Comparison of ENCODE assay signal across 29 mouse cellular contexts in genomic region chr17:8895991-8896390, GRCm38 (mm10).
A peak's percentile ranks its signal among the peaks of the same experiment; 100 is the strongest.
DNase-seq lines count a peak whose midpoint lies in the region; ATAC-seq and TF ChIP-seq lines count a peak whose summit lies in the region.
"Had no signal": no experiment of that assay in that cellular context is flagged by ENCODE, and none has a peak within 500 bp of the region (broad histone marks: within the 10 kb centered on the region; RNA-seq: fewer than 3 reads in every experiment).

No protein-coding gene starts in this region.

- no peaks in the 10 kb centered on the region for H3K9me3 ChIP-seq in heart, embryonic 13.5 days
- H3K9me3 ChIP-seq in lung, embryonic 14.5 days (ENCODE audit: low read depth, low read length): no peaks in the 10 kb centered on the region
- H3K9me3 ChIP-seq: embryonic facial prominence, embryonic 12.5 days; forebrain, embryonic 15.5 days; hindbrain, embryonic 10.5 days; hindbrain, embryonic 15.5 days; liver, embryonic 15.5 days had no signal

- ATAC-seq in heart, embryonic 13.5 days (ENCODE audit: extremely low read depth, insufficient number of reproducible peaks, low FRiP score, low TSS enrichment): no peak
- peak; percentile 85 for ATAC-seq in lung, embryonic 14.5 days (ENCODE audit: insufficient read depth)
- ATAC-seq: forebrain, embryonic 15.5 days; inflammation-experienced regulatory T-cells, adult 6 months; Patski had no signal

- no peak overlapping the region for H3K9ac ChIP-seq in heart, embryonic 13.5 days
- H3K9ac ChIP-seq in lung, embryonic 14.5 days: no peak overlapping the region
- H3K9ac ChIP-seq: embryonic facial prominence, embryonic 12.5 days; forebrain, embryonic 15.5 days; hindbrain, embryonic 15.5 days; liver, embryonic 15.5 days had no signal

- H3K4me3 ChIP-seq in heart, embryonic 13.5 days: no peak overlapping the region
- no peak overlapping the region for H3K4me3 ChIP-seq in lung, embryonic 14.5 days (ENCODE audit: low read depth, low read length)
- H3K4me3 ChIP-seq: embryonic facial prominence, embryonic 12.5 days; forebrain, embryonic 15.5 days; gastrocnemius, adult 2 months; heart, adult 2 months; hindbrain, embryonic 10.5 days; hindbrain, embryonic 15.5 days; liver, embryonic 15.5 days had no signal

- TF ChIP-seq CTCF in lung, embryonic 14.5 days (IDR thresholded peaks at IDR 0.05; ENCODE audit: low read depth): no peak

- H3K27ac ChIP-seq in heart, embryonic 13.5 days (replicated peaks): no peak overlapping the region
- H3K27ac ChIP-seq in lung, embryonic 14.5 days (ENCODE audit: low read depth): peak overlapping the region; percentile 30; the same call in 1 of the 2 replicates
- H3K27ac ChIP-seq: embryonic facial prominence, embryonic 12.5 days; forebrain, embryonic 15.5 days; gastrocnemius, adult 2 months; heart, adult 2 months; hindbrain, embryonic 10.5 days; hindbrain, embryonic 15.5 days; kidney, postnatal 0 days; liver, embryonic 15.5 days had no signal

- WGBS in heart, embryonic 13.5 days: 51% methylated on average over 14 of the region's 14 CpGs
- 27% methylated on average over 14 of the region's 14 CpGs for WGBS in lung, embryonic 14.5 days

- DNase-seq in heart, adult 9 months (ENCODE audit: low spot score in 2 of 2): no peak
- DNase-seq in lung, embryonic 14.5 days: peak; percentile 77
- DNase-seq in lung, adult 18-20 months: no peak
- DNase-seq in retina, postnatal 1 day: peak; percentile 63
- no peak for DNase-seq in retina, embryonic 14.5 days (ENCODE audit: low spot score)
- peak; percentile 21 for DNase-seq in lung, postnatal 14 days
- no peak for DNase-seq in left cerebral cortex, postnatal 4 days
- DNase-seq: adrenal gland, postnatal 14 days; cerebellum, adult 11 months; cerebellum, adult 9-10 months; cerebellum, postnatal 36 days; embryo, embryonic 11 days; gastrocnemius, adult 2 months; gastrocnemius, postnatal 36 days; heart, adult 2 months; kidney, adult 2 months; kidney, postnatal 4 days; midbrain, embryonic 14.5 days; right cerebral cortex, postnatal 25 days; thymus, postnatal 4 days had no signal

- H3K36me3 ChIP-seq in heart, embryonic 13.5 days: no peaks in the 10 kb centered on the region
- H3K36me3 ChIP-seq in lung, embryonic 14.5 days (ENCODE audit: insufficient read depth): no peaks in the 10 kb centered on the region
- H3K36me3 ChIP-seq: embryonic facial prominence, embryonic 12.5 days; liver, embryonic 15.5 days had no signal

- peaks cover 17% of the 10 kb centered on the region; the same call in 1 of the 2 replicates for H3K27me3 ChIP-seq in heart, embryonic 13.5 days (replicated peaks)
- no peaks in the 10 kb centered on the region for H3K27me3 ChIP-seq in lung, embryonic 14.5 days (ENCODE audit: insufficient read depth, low read length)
- H3K27me3 ChIP-seq: embryonic facial prominence, embryonic 12.5 days; forebrain, embryonic 15.5 days; hindbrain, embryonic 15.5 days; liver, embryonic 15.5 days; Patski had no signal

- intact Hi-C loops in left cerebral cortex, postnatal 4 days (cut with DNase I): no loop called here

- H3K4me1 ChIP-seq in heart, embryonic 13.5 days: peaks cover 19% of the 10 kb centered on the region
- peaks cover 13% of the 10 kb centered on the region; the same call in 1 of the 2 replicates for H3K4me1 ChIP-seq in lung, embryonic 14.5 days (ENCODE audit: insufficient read depth)
- H3K4me1 ChIP-seq: embryonic facial prominence, embryonic 12.5 days; liver, embryonic 15.5 days had no signal

- H3K4me2 ChIP-seq in heart, embryonic 13.5 days: peak overlapping the region; percentile 5; the same call in 1 of the 2 replicates
- H3K4me2 ChIP-seq in lung, embryonic 14.5 days: 0 out of 2 replicates have a peak overlapping the region, but pooled peaks have one; percentile 18
- H3K4me2 ChIP-seq: embryonic facial prominence, embryonic 12.5 days; forebrain, embryonic 15.5 days; hindbrain, embryonic 15.5 days; liver, embryonic 15.5 days had no signal

Comparison
In these comparisons a context has a peak if more than half of its experiments do, and no peak if none do; other contexts are left out.
1. DNase-seq: peak in lung, embryonic 14.5 days (single experiment), retina, postnatal 1 day (single experiment) and lung, postnatal 14 days (single experiment); none in heart, adult 9 months (0 of 2), lung, adult 18-20 months (0 of 2), retina, embryonic 14.5 days (single experiment) and left cerebral cortex, postnatal 4 days (single experiment).